Mouse (Mus musculus): ENCODE results near the gene Cyp26c1.

Cyp26c1 gene

GRCm38 (mm10) chr19:37685281-37685680, at the start of gene Cyp26c1:
Cyp26c1 (plus strand) TSS chr19:37685581.
- no peak for DNase-seq

- DNase-seq = no peak
Observed at GRCm38 (mm10) chr19:37647994-37648393, 37.4 kb upstream of the Cyp26c1 start.

GRCm38 (mm10) chr19:37650526-37650925, 34.9 kb upstream of the Cyp26c1 start:
- no peak for DNase-seq

- no peak for DNase-seq
Observed at GRCm38 (mm10) chr19:37654012-37654411, 31.4 kb upstream of the Cyp26c1 start.

- DNase-seq = no peak
Observed at GRCm38 (mm10) chr19:37656441-37656840, 28.9 kb upstream of the Cyp26c1 start.

- DNase-seq = no peak
Observed at GRCm38 (mm10) chr19:37665256-37665655, 20.1 kb upstream of the Cyp26c1 start.

- no peak for DNase-seq
Observed at GRCm38 (mm10) chr19:37667855-37668594, 17.4 kb upstream of the Cyp26c1 start.

GRCm38 (mm10) chr19:37668657-37669056, 16.7 kb upstream of the Cyp26c1 start:
- DNase-seq = no peak

GRCm38 (mm10) chr19:37669486-37669885, 15.9 kb upstream of the Cyp26c1 start:
- DNase-seq = no peak

GRCm38 (mm10) chr19:37673393-37673792, 12.0 kb upstream of the Cyp26c1 start:
- DNase-seq = no peak

- DNase-seq = no peak
Observed at GRCm38 (mm10) chr19:37686347-37686746, 966 bp downstream of the Cyp26c1 start.

GRCm38 (mm10) chr19:37686941-37687850, 1.8 kb downstream of the Cyp26c1 start:
- DNase-seq = no peak

GRCm38 (mm10) chr19:37689478-37689877, 4.1 kb downstream of the Cyp26c1 start:
- DNase-seq = no peak

GRCm38 (mm10) chr19:37690716-37691115, 5.3 kb downstream of the Cyp26c1 start:
- DNase-seq = no peak

GRCm38 (mm10) chr19:37692879-37693278, 7.5 kb downstream of the Cyp26c1 start:
- DNase-seq = no peak

- no peak for DNase-seq
Observed at GRCm38 (mm10) chr19:37695146-37695545, 9.8 kb downstream of the Cyp26c1 start.

GRCm38 (mm10) chr19:37695762-37696602, 10.6 kb downstream of the Cyp26c1 start:
- DNase-seq = no peak

GRCm38 (mm10) chr19:37696603-37697334, 11.4 kb downstream of the Cyp26c1 start:
- no peak for DNase-seq

- no peak for DNase-seq
Observed at GRCm38 (mm10) chr19:37697335-37697636, 11.9 kb downstream of the Cyp26c1 start.

GRCm38 (mm10) chr19:37697651-37698272, 12.4 kb downstream of the Cyp26c1 start, which contains the start of gene Cyp26a1:
Cyp26a1 (plus strand) TSS chr19:37697798.
- no peak for DNase-seq

GRCm38 (mm10) chr19:37698273-37699160, 13.1 kb downstream of the Cyp26c1 start:
- no peak for DNase-seq

Data from cerebellum, adult 9-11 months (tissue).